Mouse (Mus musculus): ENCODE results near the gene Fbxw11.

DNA sequence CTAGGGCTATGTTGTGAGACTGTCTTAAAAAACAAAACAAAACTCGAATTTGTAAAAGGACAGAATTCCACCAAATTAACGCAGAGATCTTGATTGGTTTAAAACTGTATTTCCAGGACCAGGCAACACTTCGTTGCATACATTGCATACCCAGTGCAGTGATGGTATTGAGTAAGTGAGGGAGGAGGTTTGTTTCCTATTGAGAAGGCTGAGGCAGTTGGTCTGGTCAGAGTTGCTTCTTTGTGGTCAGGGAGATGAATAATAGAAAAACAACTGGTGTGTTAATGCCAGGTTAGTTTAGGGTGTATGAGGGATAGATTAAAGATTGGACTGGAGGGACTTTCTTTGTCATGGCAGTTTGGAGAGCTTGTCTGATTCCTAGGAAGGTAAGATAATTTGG is 23.1 kb downstream of the Fbxw11 start:
- TF ChIP-seq CTCF (conservative IDR thresholded peaks at IDR 0.05; ENCODE audit: low read length) (no peak), POU5F1 (IDR thresholded peaks at IDR 0.05; ENCODE audit: borderline replicate concordance, low read length) (no peak), NANOG (IDR thresholded peaks at IDR 0.05; ENCODE audit: borderline replicate concordance, low read length) (no peak)

All from E14TG2a.4 (cell line).